Mouse (Mus musculus): Measurements from ENCODE around the gene Calr. TPM values are rescaled to one million over a fixed set of nuclear protein-coding genes. Genes with fewer than 3 reads are reported as not detected.
A peak's percentile ranks its signal among the peaks of the same experiment; 100 is the strongest.
"Not testable (repeated sequence)": the region's sequence is repeated elsewhere in the genome, so short reads cannot be mapped to it uniquely, and the experiment has no call there.

The Calr gene
- polyA plus RNA-seq, 1 experiment from 2014 or later = 514 TPM

DNA sequence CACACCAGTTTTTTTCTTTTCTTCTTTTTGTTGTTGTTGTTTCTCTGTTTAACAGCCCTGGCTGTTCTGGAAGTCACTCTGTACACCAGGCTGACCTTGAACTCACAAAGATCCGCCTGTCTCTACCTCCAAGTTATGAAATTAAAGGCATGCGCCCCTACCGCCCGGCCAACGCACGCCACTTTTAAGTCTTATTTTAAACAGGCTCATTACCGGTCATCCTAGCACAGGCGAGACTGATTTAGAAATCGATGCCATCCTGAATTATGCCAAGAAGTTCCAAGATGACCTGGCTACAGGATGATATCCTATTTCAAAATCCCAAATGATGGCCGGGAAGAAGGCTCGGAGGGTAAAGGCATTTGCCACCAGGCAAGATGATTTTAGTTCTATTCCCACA, 15.2 kb downstream of the Calr start, which contains the start of gene Gadd45gip1:
Gene Gadd45gip1, plus strand, starts transcription at position 33 of the 400 bp plus-strand sequence.
- H3K4me1 ChIP-seq (ENCODE audit: control insufficient read depth, insufficient read depth, low read length) = peaks cover 22% of the 10 kb centered on the region
- H3K9ac ChIP-seq (ENCODE audit: low read length) = peak within 1 kb of the TSS; percentile 97
- H3K4me2 ChIP-seq (ENCODE audit: low read length) = peak within 1 kb of the TSS; percentile 67
- DNase-seq (ENCODE audit: low spot score) (no peak), ATAC-seq (no peak)
- peaks cover 27% of the 10 kb centered on the region for H3K36me3 ChIP-seq (ENCODE audit: control insufficient read depth, insufficient read depth, low read length)
- peak within 1 kb of the TSS; percentile 95 for H3K27ac ChIP-seq (ENCODE audit: low read depth, low read length)
- 90% methylated on average over 11 of the region's 11 CpGs for WGBS
- no peaks in the 10 kb centered on the region for H3K9me3 ChIP-seq (replicated peaks; ENCODE audit: control insufficient read depth, low read length)
- H3K27me3 ChIP-seq (replicated peaks; ENCODE audit: control insufficient read depth, insufficient read depth, low read length) = no peaks in the 10 kb centered on the region
- peak within 1 kb of the TSS; percentile 90 for H3K4me3 ChIP-seq (ENCODE audit: low read depth, low read length)

DNA sequence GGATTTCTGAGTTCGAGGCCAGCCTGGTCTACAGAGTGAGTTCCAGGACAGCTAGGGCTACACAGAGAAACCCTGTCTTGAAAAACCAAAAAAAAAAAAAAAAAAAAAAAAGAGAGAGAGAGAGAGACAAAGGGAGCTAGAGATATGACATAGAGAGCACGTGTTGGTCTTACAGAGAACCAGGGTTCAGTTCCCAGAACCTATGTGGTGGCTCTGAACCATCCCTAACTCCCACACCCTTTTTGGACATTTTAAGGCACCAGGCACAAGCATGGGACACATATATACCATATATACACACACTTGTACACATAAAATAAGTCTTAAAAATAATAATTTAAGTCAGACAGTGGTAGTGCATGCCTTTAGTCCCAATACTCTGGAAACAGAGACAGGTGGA, 20.2 kb downstream of the Calr start:
- not testable (repeated sequence) for H3K27me3 ChIP-seq (replicated peaks; ENCODE audit: control insufficient read depth, insufficient read depth, low read length); H3K4me1 ChIP-seq (ENCODE audit: control insufficient read depth, insufficient read depth, low read length); H3K27ac ChIP-seq (ENCODE audit: low read depth, low read length); DNase-seq (ENCODE audit: low spot score); H3K4me2 ChIP-seq (ENCODE audit: low read length); ATAC-seq; H3K9me3 ChIP-seq (replicated peaks; ENCODE audit: control insufficient read depth, low read length); H3K9ac ChIP-seq (ENCODE audit: low read length); H3K4me3 ChIP-seq (ENCODE audit: low read depth, low read length); H3K36me3 ChIP-seq (ENCODE audit: control insufficient read depth, insufficient read depth, low read length)
- 88% methylated on average over 2 of the region's 2 CpGs for WGBS

DNA sequence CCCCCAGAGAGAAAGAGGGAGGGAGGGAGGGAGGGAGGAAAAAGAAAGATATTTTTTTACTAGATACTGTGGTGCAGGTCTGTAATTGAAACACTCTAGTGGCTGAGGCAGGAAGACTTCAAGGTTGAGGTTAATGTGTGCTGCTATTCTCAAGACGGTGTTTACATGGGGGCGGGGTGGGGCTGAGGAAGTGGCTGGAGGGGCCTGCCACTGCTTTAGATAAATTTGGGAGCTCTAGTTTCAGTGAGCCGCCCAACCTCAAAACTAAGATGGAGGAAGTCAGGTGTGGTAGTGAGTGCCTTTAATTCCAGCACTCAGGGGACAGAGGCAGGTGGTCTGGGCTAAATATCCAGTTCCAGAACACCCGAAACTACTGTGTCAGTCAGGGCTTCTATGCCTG, 21.1 kb downstream of the Calr start:
- Histone ChIP-seq H3K27ac (ENCODE audit: low read depth, low read length) (no peak overlapping the region), H3K27me3 (replicated peaks; ENCODE audit: control insufficient read depth, insufficient read depth, low read length) (no peaks in the 10 kb centered on the region), H3K36me3 (ENCODE audit: control insufficient read depth, insufficient read depth, low read length) (no peaks in the 10 kb centered on the region), H3K9me3 (replicated peaks; ENCODE audit: control insufficient read depth, low read length) (no peaks in the 10 kb centered on the region), H3K9ac (ENCODE audit: low read length) (no peak overlapping the region), H3K4me2 (ENCODE audit: low read length) (no peak overlapping the region), H3K4me3 (ENCODE audit: low read depth, low read length) (no peak overlapping the region), H3K4me1 (ENCODE audit: control insufficient read depth, insufficient read depth, low read length) (0 out of 2 replicates have a peak, but pooled peaks cover 3% of the 10 kb centered on the region)
- WGBS = 86% methylated on average over 4 of the region's 4 CpGs
- ATAC-seq (no peak), DNase-seq (ENCODE audit: low spot score) (no peak)

DNA sequence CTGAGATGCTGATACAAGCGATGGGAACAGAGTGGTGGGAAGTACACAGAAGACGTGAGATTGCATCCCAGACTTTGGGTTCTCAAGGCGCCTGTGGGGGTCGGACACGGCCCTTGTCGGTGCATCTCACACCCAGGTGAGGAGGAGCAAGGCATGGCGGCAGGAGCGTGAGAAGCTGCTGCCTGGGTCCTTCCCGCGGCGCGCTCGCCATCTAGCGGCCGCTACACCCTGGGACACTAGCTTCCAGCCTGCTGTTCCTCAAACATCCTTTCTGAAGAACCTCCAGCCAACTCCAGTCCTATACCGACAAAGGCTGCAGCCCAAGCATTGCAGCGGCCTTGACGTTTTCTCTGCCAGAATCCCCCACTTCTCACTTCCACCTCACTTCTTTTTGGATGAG, 23.1 kb downstream of the Calr start:
- peak; percentile 88 for ATAC-seq
- Histone ChIP-seq H3K4me2 (ENCODE audit: low read length) (peak overlapping the region; percentile 53), H3K9me3 (replicated peaks; ENCODE audit: control insufficient read depth, low read length) (no peaks in the 10 kb centered on the region), H3K36me3 (ENCODE audit: control insufficient read depth, insufficient read depth, low read length) (no peaks in the 10 kb centered on the region), H3K27ac (ENCODE audit: low read depth, low read length) (no peak overlapping the region), H3K9ac (ENCODE audit: low read length) (no peak overlapping the region), H3K27me3 (replicated peaks; ENCODE audit: control insufficient read depth, insufficient read depth, low read length) (no peaks in the 10 kb centered on the region), H3K4me3 (ENCODE audit: low read depth, low read length) (no peak overlapping the region), H3K4me1 (ENCODE audit: control insufficient read depth, insufficient read depth, low read length) (0 out of 2 replicates have a peak, but pooled peaks cover 3% of the 10 kb centered on the region)
- under 1% methylated on average over 15 of the region's 18 CpGs for WGBS
- peak; percentile 89 for DNase-seq (ENCODE audit: low spot score)

DNA sequence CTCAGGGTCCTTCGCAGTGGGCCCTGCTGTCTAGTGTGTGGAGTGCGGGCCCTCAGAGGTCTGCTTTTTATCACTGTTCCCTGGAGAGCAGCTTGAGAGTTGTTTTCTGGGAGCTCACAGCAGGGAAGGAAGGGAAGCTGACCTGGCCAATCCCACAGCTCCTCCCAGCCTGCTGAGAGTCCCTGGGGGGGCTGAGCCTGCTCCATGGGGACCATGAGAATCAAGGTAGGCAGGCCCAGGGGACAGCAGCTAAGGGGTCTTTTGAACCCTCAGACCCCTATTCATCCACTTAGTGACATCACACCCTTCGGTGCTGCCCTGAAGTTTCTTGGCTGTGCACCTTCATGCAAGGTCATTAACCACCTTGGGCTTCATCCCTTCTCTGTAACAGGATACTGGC, 24.0 kb downstream of the Calr start, which contains the start of gene Dand5:
Gene Dand5, minus strand, starts transcription at position 101 of the 400 bp plus-strand sequence.
- H3K27me3 ChIP-seq (replicated peaks; ENCODE audit: control insufficient read depth, insufficient read depth, low read length) = no peaks in the 10 kb centered on the region
- H3K36me3 ChIP-seq (ENCODE audit: control insufficient read depth, insufficient read depth, low read length) = no peaks in the 10 kb centered on the region
- H3K27ac ChIP-seq (ENCODE audit: low read depth, low read length) = no peak within 1 kb of the TSS
- peak within 1 kb of the TSS; percentile 53 for H3K4me2 ChIP-seq (ENCODE audit: low read length)
- 43% methylated on average over 3 of the region's 3 CpGs for WGBS
- no peak for DNase-seq (ENCODE audit: low spot score)
- H3K4me3 ChIP-seq (ENCODE audit: low read depth, low read length) = no peak within 1 kb of the TSS
- no peak within 1 kb of the TSS for H3K9ac ChIP-seq (ENCODE audit: low read length)
- 0 out of 2 replicates have a peak, but pooled peaks cover 3% of the 10 kb centered on the region for H3K4me1 ChIP-seq (ENCODE audit: control insufficient read depth, insufficient read depth, low read length)
- no peak for ATAC-seq
- no peaks in the 10 kb centered on the region for H3K9me3 ChIP-seq (replicated peaks; ENCODE audit: control insufficient read depth, low read length)

DNA sequence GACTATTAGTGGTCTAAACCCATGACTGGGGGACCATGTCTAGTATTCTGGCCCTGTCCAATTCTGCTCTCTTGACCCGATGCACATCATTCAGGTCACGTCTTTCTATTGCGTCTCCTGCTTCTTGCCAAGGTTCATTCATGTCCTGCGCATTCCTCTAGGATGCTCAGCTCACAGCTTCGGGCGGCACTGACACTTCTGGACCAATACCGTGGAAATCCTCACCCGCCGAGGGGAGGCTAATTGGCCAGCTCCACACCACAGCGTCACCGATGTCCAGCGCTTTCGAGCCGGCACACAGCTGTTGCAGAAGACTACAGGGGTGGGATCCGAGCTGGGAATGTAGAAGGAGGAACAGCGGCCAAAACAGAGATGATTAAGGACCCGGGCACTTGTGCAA, 30.6 kb downstream of the Calr start:
- 79% methylated on average over 17 of the region's 17 CpGs for WGBS
- Histone ChIP-seq H3K27me3 (replicated peaks; ENCODE audit: control insufficient read depth, insufficient read depth, low read length) (no peaks in the 10 kb centered on the region), H3K4me2 (ENCODE audit: low read length) (no peak overlapping the region), H3K9me3 (replicated peaks; ENCODE audit: control insufficient read depth, low read length) (no peaks in the 10 kb centered on the region), H3K36me3 (ENCODE audit: control insufficient read depth, insufficient read depth, low read length) (no peaks in the 10 kb centered on the region), H3K4me1 (ENCODE audit: control insufficient read depth, insufficient read depth, low read length) (peaks cover 20% of the 10 kb centered on the region), H3K27ac (ENCODE audit: low read depth, low read length) (no peak overlapping the region), H3K9ac (ENCODE audit: low read length) (no peak overlapping the region), H3K4me3 (ENCODE audit: low read depth, low read length) (no peak overlapping the region)
- DNase-seq (ENCODE audit: low spot score) (no peak), ATAC-seq (no peak)

DNA sequence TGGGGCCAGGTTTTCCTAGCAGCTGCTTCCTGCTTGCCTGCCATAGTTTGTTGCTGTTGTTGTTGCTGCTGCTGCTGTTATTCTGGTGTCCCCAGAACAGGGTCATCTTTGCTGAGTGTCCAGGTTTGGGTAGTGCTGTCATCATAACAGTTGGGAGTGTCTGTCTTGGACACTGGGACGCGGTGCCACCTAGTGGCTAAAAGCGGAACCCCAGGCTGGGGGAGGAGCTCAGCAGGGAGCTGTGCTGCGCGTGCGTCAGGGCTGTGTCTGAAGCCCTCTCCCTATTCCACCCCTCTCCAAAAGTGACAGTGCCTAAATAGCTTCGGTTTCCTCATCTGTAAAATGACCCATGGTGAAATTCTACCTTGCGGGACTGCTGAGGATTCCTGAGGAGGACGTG, 31.2 kb downstream of the Calr start:
- ATAC-seq = peak; percentile 51
- no peak overlapping the region for H3K9ac ChIP-seq (ENCODE audit: low read length)
- H3K4me1 ChIP-seq (ENCODE audit: control insufficient read depth, insufficient read depth, low read length) = peaks cover 23% of the 10 kb centered on the region
- H3K36me3 ChIP-seq (ENCODE audit: control insufficient read depth, insufficient read depth, low read length) = no peaks in the 10 kb centered on the region
- DNase-seq (ENCODE audit: low spot score) = peak; percentile 87
- no peaks in the 10 kb centered on the region for H3K27me3 ChIP-seq (replicated peaks; ENCODE audit: control insufficient read depth, insufficient read depth, low read length)
- peak overlapping the region; percentile 95 for H3K27ac ChIP-seq (ENCODE audit: low read depth, low read length)
- 11% methylated on average over 9 of the region's 9 CpGs for WGBS
- no peak overlapping the region for H3K4me2 ChIP-seq (ENCODE audit: low read length)
- no peaks in the 10 kb centered on the region for H3K9me3 ChIP-seq (replicated peaks; ENCODE audit: control insufficient read depth, low read length)
- no peak overlapping the region for H3K4me3 ChIP-seq (ENCODE audit: low read depth, low read length)

DNA sequence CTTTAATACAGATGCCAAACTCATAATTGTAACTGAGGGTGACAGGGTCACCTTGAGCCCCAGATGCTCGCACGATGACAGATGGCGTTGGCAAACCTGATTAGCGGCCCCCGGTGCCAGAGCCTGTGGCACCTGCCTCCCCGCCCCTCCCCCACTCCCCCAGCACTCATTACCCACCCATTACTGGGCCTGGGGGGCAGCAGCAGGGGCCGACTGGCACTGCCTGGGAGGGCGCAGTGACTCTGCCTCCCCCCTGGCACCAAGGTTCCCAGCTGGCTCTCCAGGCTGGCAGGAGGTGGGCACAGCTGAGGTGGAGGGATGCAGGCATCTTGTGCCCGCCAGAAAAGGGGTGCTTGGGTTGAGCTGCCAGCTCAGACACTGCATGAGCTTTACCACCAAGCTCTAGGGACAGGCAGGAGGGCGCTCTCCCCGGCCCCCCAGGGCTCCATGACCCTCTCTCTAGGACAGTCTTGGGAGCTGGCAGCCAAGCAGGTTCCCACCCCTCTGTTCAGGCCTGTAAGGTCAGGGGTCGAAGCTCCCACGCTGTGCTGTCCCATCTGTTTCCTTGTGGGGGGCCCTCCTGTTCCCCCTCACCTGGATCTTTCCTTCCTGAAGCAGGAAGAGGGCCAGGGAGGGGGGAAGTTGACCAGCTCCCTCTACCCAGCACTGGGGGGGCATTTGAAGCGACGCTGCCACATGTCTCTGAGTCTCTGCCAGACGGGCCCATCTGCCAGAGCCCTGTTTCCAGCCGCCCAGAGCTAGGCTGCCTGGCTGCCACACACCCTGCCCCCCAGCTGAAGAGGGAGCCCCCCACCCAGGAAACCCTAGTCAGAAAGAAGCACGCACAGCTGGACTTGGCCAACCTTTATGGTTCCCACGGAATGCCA, 31.9 kb downstream of the Calr start:
- H3K9me3 ChIP-seq (replicated peaks; ENCODE audit: control insufficient read depth, low read length) = no peaks in the 10 kb centered on the region
- peaks cover 27% of the 10 kb centered on the region for H3K4me1 ChIP-seq (ENCODE audit: control insufficient read depth, insufficient read depth, low read length)
- peak; percentile 57 for ATAC-seq
- peak overlapping the region; percentile 16; the same call in 1 of the 2 replicates for H3K4me2 ChIP-seq (ENCODE audit: low read length)
- peak overlapping the region; percentile 29 for H3K9ac ChIP-seq (ENCODE audit: low read length)
- H3K36me3 ChIP-seq (ENCODE audit: control insufficient read depth, insufficient read depth, low read length) = no peaks in the 10 kb centered on the region
- H3K4me3 ChIP-seq (ENCODE audit: low read depth, low read length) = no peak overlapping the region
- H3K27ac ChIP-seq (ENCODE audit: low read depth, low read length) = peak overlapping the region; percentile 95
- no peaks in the 10 kb centered on the region for H3K27me3 ChIP-seq (replicated peaks; ENCODE audit: control insufficient read depth, insufficient read depth, low read length)
- peak; percentile 81 for DNase-seq (ENCODE audit: low spot score)
- WGBS = 32% methylated on average over 19 of the region's 19 CpGs

DNA sequence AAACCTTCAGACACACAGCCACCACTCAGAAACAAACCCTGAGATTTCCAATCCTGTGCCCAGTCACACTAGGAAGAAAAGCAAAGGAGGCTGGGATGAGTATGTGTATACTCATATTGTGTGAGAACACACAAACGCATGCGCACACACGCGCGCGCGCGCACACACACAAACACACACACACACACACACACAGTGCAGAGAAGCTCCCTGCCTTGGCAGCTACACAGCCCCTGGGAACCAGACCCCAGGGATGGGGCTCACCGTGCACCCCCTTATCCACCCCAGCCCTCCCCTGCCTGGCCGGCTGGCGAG, 32.5 kb downstream of the Calr start:
- H3K4me2 ChIP-seq (ENCODE audit: low read length) = 0 out of 2 replicates have a peak overlapping the region, but pooled peaks have one; percentile 16
- no peaks in the 10 kb centered on the region for H3K27me3 ChIP-seq (replicated peaks; ENCODE audit: control insufficient read depth, insufficient read depth, low read length)
- peaks cover 33% of the 10 kb centered on the region for H3K4me1 ChIP-seq (ENCODE audit: control insufficient read depth, insufficient read depth, low read length)
- H3K36me3 ChIP-seq (ENCODE audit: control insufficient read depth, insufficient read depth, low read length) = no peaks in the 10 kb centered on the region
- 64% methylated on average over 11 of the region's 11 CpGs for WGBS
- ATAC-seq = peak; percentile 30; the same call in 1 of the 2 replicates
- peak overlapping the region; percentile 95 for H3K27ac ChIP-seq (ENCODE audit: low read depth, low read length)
- H3K4me3 ChIP-seq (ENCODE audit: low read depth, low read length) = no peak overlapping the region
- no peak for DNase-seq (ENCODE audit: low spot score)
- H3K9ac ChIP-seq (ENCODE audit: low read length) = peak overlapping the region; percentile 29; the same call in 1 of the 2 replicates
- H3K9me3 ChIP-seq (replicated peaks; ENCODE audit: control insufficient read depth, low read length) = no peaks in the 10 kb centered on the region
